Mouse (Mus musculus): ENCODE results near the gene Lamtor2. TPM values are rescaled to one million over a fixed set of nuclear protein-coding genes. Genes with fewer than 3 reads are reported as not detected.

Gene Lamtor2
- polyA plus RNA-seq, 1 experiment from 2014 or later, result 164 TPM

DNA sequence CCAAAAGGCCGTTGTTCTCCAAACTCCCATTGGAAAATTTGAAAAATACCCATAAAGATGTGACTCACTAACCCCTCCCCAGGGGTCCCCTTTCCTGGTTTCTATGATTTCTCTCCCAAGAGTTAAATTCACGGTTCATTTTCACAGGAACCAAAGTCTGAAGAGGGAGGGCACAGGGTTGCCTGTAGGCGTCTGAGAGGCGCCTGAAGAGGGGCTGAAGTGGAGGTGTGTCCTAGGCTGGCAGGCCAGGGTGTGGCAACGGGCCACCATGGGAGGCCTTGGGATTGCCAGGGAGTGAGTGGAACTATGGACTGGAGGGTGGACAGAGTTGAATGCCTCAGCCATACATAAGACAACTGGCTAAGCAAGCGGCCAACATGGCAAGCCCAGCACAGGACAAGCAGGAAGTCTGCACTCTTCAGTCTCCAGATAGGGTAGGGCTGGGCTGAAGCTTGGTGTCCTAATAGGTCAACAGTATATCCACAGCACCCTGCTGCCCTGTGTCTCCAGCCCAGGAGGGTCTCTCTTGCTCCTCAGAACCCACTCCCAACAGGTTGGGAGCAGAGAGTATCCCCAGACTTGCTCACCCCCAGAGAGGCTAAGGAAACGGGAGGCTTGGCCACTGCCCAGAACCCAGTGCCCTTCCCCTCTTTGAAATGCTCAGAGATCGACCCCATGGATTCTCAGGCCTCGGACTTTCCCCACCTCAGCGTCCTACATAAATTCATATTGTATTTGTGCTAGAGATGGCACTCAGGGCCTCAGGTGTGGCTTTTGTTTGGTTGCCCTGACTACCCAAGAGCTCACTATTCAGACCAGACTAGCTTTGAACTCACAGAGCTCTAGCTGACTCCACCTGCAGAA is 38.4 kb downstream of the Lamtor2 start:
- Histone ChIP-seq H3K36me3 (ENCODE audit: inconsistent target) (no peaks in the 10 kb centered on the region), H3K79me2 (ENCODE audit: inconsistent target) (no peaks in the 10 kb centered on the region), H3K4me3 (ENCODE audit: inconsistent target) (no peak overlapping the region), H3K27ac (peak overlapping the region; percentile 56)
- WGBS (ENCODE audit: missing documents), result 87% methylated on average over 10 of the region's 10 CpGs

DNA sequence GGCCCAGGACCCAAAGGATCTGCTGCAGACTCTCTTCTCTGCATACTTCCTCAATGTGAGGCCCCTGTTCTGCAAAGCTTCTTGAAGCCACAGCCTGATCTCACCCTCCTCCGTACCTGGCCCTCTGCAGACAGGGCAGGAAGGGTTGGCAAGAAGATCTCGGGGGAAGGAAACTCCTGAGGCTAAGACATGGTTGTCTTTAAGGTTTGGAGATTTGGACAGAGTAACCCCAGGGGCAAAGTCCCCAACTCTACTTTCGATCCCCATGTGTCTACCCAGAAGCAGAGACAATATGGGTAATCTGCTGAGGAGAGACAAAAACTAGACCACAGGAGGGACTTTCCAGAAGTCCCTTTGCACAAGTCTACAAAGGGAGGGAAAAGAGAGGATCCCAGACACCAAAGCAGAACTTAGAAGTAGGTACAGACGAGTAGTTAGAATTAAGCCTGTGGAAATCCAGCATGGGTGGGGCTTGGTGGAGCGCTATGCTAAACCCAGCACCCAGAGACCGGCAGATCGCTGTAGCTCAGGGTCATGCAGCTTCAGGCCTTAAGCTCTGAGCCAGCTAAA is 39.2 kb downstream of the Lamtor2 start:
- Histone ChIP-seq H3K79me2 (ENCODE audit: inconsistent target) (no peaks in the 10 kb centered on the region; the same call in 1 of the 2 replicates), H3K4me3 (ENCODE audit: inconsistent target) (no peak overlapping the region), H3K27ac (peak overlapping the region; percentile 56), H3K36me3 (ENCODE audit: inconsistent target) (no peaks in the 10 kb centered on the region)
- WGBS (ENCODE audit: missing documents), result 28% methylated on average over 6 of the region's 7 CpGs

DNA sequence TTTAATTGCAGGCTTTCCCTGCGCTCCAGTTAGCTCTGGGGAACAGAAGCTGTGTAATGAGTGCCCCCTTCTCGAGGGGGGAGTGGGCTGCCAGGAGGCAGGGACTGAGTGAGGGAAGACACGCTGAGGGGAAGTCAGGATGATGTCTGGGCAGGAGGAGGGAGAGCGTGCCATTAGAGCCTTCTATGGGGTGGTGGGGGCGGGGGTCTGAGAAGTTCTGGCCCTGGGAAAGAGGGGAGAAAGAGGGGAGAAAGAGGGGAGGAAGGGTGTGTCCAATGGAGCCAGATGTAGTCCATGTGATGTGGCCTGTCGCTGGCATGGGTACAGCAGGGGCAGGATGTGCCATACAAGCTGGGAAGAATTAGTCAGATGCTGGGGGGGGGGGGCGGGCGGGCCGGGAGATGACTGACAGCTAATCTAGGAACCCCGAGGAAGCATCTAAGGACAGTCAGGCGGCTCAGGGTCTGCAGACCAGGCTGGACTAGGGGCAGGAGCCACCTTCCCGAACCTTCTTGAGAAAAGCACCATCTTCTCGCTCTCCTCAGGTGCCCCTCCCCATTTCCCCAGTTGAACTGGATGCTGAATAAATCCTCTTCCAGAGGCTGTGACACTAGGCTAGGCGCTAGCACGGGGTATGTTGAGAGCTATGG is 39.9 kb downstream of the Lamtor2 start:
- H3K4me3 ChIP-seq (ENCODE audit: inconsistent target), result no peak overlapping the region
- peak overlapping the region; percentile 56 for H3K27ac ChIP-seq
- WGBS (ENCODE audit: missing documents), result 26% methylated on average over 15 of the region's 15 CpGs
- H3K36me3 ChIP-seq (ENCODE audit: inconsistent target), result no peaks in the 10 kb centered on the region
- H3K79me2 ChIP-seq (ENCODE audit: inconsistent target), result no peaks in the 10 kb centered on the region; the same call in 1 of the 2 replicates

- 63% methylated on average over 6 of the region's 6 CpGs for WGBS (ENCODE audit: missing documents)
- no peaks in the 10 kb centered on the region; the same call in 1 of the 2 replicates for H3K79me2 ChIP-seq (ENCODE audit: inconsistent target)
- H3K27ac ChIP-seq, result peak overlapping the region; percentile 56
- H3K4me3 ChIP-seq (ENCODE audit: inconsistent target), result no peak overlapping the region
- H3K36me3 ChIP-seq (ENCODE audit: inconsistent target), result no peaks in the 10 kb centered on the region
Measured at GRCm38 (mm10) chr3:88512141-88512895, 40.6 kb downstream of the Lamtor2 start.

DNA sequence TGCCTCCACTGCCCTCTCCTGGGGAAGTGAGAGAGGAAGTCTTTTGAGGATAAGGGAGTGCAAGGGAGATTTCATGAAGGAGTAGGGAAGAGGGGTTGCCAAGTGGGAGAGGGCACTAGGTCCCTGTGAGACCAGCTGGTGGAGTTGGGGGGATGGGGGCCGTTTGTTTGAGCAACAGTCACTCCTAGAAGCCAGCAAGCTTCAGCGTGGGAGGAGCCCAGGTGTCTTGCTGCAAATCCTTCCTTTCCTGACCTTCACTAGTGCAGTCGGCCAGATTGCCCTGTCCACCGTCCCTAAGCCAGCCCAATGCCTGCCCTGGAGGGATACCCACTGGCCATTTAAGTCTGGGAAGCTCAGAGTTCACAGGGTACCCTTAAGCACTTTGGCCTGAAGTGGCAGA is 41.3 kb downstream of the Lamtor2 start:
- Histone ChIP-seq H3K4me3 (ENCODE audit: inconsistent target) (no peak overlapping the region), H3K79me2 (ENCODE audit: inconsistent target) (no peaks in the 10 kb centered on the region; the same call in 1 of the 2 replicates), H3K27ac (0 out of 2 replicates have a peak overlapping the region, but pooled peaks have one; percentile 56), H3K36me3 (ENCODE audit: inconsistent target) (no peaks in the 10 kb centered on the region)
- WGBS (ENCODE audit: missing documents), result 58% methylated on average over 4 of the region's 4 CpGs

DNA sequence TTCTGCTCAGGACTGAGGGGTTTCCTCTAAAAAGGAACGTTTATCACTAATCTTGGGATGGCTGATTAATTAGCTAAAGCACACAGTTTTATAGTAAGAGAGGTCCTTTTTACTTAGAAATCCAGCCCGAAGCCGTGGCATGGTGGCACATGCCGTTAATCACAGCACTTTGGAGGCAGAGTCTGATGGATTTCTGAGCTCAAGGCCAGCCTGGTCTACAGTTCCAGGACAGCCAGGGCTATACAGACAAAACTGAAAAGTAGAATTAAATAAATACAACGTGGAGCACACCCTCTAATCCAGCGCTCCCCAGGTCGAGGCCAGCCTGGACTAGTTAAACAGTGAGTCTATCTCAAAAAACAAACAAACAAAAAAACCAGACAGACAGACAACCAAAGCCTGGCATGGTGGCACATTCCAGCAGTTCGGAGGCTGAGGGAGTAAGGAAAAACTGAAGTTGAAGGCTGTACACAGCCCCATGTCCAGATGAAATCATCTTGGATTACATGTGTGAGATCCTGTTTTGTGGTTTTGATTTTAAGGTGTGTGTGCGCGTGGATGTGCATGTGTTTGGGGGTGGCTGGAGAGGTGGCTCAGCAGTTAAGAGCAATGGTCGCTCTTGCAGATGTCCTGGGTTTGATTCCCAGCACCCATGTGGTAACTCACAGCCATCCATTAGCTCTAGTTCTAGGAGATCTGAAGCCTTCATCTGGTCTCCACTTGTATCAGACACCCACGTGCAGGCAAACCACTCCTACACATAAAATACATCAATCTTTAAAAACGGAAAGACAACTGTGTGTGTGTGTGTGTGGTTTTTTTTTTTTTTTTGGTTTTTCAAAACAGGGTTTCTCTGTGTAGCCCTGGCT is 42.2 kb downstream of the Lamtor2 start:
- no peak overlapping the region; the same call in 1 of the 2 replicates for H3K4me3 ChIP-seq (ENCODE audit: inconsistent target)
- no peaks in the 10 kb centered on the region for H3K36me3 ChIP-seq (ENCODE audit: inconsistent target)
- WGBS (ENCODE audit: missing documents), result 53% methylated on average over 11 of the region's 13 CpGs
- peak overlapping the region; percentile 46 for H3K27ac ChIP-seq
- no peaks in the 10 kb centered on the region; the same call in 1 of the 2 replicates for H3K79me2 ChIP-seq (ENCODE audit: inconsistent target)

GRCm38 (mm10) chr3:88509692-88510420 is 43.0 kb downstream of the Lamtor2 start, which contains the start of gene Lmna:
Gene Lmna (minus strand): TSS chr3:88509956.
- WGBS (ENCODE audit: missing documents), result 1% methylated on average over 29 of the region's 31 CpGs
- H3K27ac ChIP-seq, result peak within 1 kb of the TSS; percentile 72
- peak within 1 kb of the TSS; percentile 40 for H3K4me3 ChIP-seq (ENCODE audit: inconsistent target)
- no peaks in the 10 kb centered on the region; the same call in 1 of the 2 replicates for H3K79me2 ChIP-seq (ENCODE audit: inconsistent target)
- no peaks in the 10 kb centered on the region for H3K36me3 ChIP-seq (ENCODE audit: inconsistent target)

DNA sequence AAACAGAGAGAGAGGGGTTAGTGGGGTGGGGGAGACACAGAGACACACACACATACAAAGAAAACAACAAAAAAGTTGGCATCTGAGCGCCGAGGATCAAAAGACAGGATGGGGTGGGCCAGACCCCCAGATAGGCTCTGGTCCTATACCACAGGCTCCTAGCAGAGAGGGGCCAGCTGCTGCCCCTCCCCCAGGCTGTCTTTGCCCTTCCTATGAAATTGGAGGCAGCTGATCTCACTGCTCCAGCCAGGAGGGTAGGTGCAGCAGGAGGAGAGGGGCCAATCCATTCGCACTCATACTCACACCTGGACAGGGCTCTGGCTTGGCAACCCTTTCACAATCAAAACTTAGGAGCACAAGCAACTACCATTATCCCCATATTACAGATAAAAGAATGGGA is 43.6 kb downstream of the Lamtor2 start:
- 72% methylated on average over 3 of the region's 3 CpGs for WGBS (ENCODE audit: missing documents)
- no peaks in the 10 kb centered on the region for H3K36me3 ChIP-seq (ENCODE audit: inconsistent target)
- H3K27ac ChIP-seq, result peak overlapping the region; percentile 72
- peak overlapping the region; percentile 40 for H3K4me3 ChIP-seq (ENCODE audit: inconsistent target)
- H3K79me2 ChIP-seq (ENCODE audit: inconsistent target), result no peaks in the 10 kb centered on the region; the same call in 1 of the 2 replicates

DNA sequence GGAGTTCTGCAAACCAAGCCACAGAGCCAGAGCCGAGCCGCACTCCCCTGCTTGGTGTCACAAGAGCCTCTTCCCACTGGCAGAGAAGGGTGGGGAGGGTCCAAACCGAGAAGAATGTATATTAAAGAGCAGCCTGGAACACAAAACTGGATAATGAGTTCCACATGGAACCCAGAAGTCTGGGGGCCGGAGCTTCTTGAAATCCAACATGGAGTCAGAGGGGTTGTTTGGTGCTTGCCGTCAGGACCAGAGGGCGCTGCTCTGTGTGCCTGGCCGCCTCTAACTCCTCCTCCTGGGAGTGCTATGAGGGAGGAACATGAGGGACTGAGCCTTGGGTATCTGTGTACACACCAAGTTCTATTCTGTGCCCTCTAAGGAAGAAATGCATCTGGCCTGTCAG is 47.1 kb downstream of the Lamtor2 start:
- WGBS (ENCODE audit: missing documents), result 81% methylated on average over 7 of the region's 7 CpGs
- no peak overlapping the region for H3K27ac ChIP-seq

DNA sequence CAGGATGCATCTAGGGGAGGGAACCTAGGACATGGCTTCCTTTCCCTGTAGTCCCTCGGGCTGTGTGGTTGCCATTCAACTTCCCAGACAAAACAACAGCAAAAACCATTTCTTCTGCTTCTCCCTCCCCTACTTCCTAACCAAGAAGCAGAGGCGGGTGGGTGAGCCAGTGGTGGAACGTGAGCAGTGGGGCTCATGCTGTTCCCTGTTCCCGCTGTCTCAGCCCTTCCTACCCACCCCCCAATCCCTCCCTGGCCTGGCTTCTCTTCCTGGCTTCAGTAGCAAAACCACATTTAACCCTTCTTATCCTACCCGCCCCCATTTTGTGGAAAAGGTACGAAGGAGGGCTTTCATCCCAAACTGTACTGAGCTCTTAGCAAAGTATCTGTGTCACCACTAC is 47.8 kb downstream of the Lamtor2 start:
- Histone ChIP-seq H3K27ac (no peak overlapping the region), H3K36me3 (ENCODE audit: inconsistent target) (no peaks in the 10 kb centered on the region), H3K79me2 (ENCODE audit: inconsistent target) (peaks cover 27% of the 10 kb centered on the region), H3K4me3 (ENCODE audit: inconsistent target) (no peak overlapping the region)
- 91% methylated on average over 6 of the region's 6 CpGs for WGBS (ENCODE audit: missing documents)

More for the DNA sequence above, 47.1 kb downstream of the Lamtor2 start:
- Histone ChIP-seq H3K4me3 (ENCODE audit: inconsistent target) (no peak overlapping the region), H3K36me3 (ENCODE audit: inconsistent target) (no peaks in the 10 kb centered on the region), H3K79me2 (ENCODE audit: inconsistent target) (peaks cover 21% of the 10 kb centered on the region)

- Histone ChIP-seq H3K27ac (peak overlapping the region; percentile 82), H3K36me3 (ENCODE audit: inconsistent target) (no peaks in the 10 kb centered on the region), H3K4me3 (ENCODE audit: inconsistent target) (no peak overlapping the region), H3K79me2 (ENCODE audit: inconsistent target) (peaks cover 37% of the 10 kb centered on the region)
- 32% methylated on average over 7 of the region's 8 CpGs for WGBS (ENCODE audit: missing documents)
Measured at GRCm38 (mm10) chr3:88503881-88504746, 48.8 kb downstream of the Lamtor2 start.

GRCm38 (mm10) chr3:88503505-88503863 is 49.4 kb downstream of the Lamtor2 start:
- 0% methylated on average over 4 of the region's 4 CpGs for WGBS (ENCODE audit: missing documents)
- peak overlapping the region; percentile 82 for H3K27ac ChIP-seq

More at GRCm38 (mm10) chr3:88503505-88503863, 49.4 kb downstream of the Lamtor2 start:
- Histone ChIP-seq H3K36me3 (ENCODE audit: inconsistent target) (no peaks in the 10 kb centered on the region), H3K4me3 (ENCODE audit: inconsistent target) (no peak overlapping the region; the same call in 1 of the 2 replicates), H3K79me2 (ENCODE audit: inconsistent target) (peaks cover 43% of the 10 kb centered on the region)

Measured in macrophage (primary cell).